Mouse (Mus musculus) cerebellum, adult 8-10 months (tissue): ENCODE measurements at regions not wholly inside any gene's neighbourhood (a gene's known extent, or its start where the extent isn't known, plus 50 kb on each side); places are given as distances from the start of the nearest gene placed in this dataset.
"Not testable (repeated sequence)": the region's sequence is repeated elsewhere in the genome, so short reads cannot be mapped to it uniquely, and the experiment has no call there.

Experiments used
- DNase-seq: peaks from one replicate; pipeline ENCODE4 v3.0.0; 2022

- no peak for DNase-seq
Measured at GRCm38 (mm10) chr13:73041233-73042040, 218.8 kb upstream of the Irx4 start.

- DNase-seq = no peak
Measured at GRCm38 (mm10) chr13:73069840-73070530, 190.3 kb upstream of the Irx4 start.

DNA sequence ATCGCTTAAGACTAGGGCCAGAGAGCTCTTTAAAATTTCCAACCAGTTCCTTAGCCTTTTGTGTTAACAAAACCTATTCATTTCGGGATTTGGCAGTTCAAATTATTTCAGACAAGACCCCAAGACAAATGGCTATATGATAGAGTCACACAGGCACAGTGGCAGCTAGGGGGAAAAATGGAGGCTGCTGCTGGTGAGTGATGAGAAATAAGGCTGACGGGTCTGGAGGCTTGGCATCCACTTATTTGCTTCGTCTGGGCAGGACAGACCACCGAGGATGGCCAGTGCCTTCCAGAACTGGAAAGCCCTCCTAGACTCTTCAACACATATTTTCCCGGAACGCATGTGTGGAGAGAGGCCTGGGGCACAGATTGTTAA is 189.8 kb upstream of the Irx4 start:
- no peak for DNase-seq

- DNase-seq = no peak
Measured at GRCm38 (mm10) chr13:73071032-73071431, 189.2 kb upstream of the Irx4 start.

GRCm38 (mm10) chr13:73071854-73072852 is 188.1 kb upstream of the Irx4 start:
- peak; percentile 1 for DNase-seq

DNA sequence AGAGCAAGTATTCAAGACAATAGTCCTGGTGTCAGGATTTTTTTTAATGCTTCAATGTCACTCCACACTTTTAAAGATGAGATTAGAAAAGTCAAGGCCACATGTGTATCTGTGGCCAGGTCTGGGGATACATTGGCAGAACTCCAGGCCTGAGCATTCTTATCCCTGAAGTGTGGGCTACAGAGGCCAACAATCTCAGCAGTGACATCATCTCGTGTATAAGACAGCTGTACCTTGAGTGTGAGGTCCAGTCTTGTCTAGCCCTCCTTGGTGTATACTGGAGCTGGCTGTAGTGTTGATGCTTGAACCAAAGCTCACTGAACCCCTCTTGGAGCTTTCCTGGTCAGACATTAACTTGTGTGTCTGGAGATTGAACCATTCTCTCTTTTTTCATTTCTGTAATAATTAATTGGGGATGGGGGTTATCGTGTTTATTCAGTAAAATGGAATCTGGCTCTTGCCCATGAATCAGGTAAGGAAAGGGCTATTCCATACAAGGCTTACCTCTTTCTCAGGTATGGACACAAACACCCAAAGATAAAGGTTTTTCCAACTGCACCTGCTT is 182.3 kb upstream of the Irx4 start:
- no peak for DNase-seq

- DNase-seq = not testable (repeated sequence)
Measured at GRCm38 (mm10) chr13:73087815-73088214, 172.5 kb upstream of the Irx4 start.

- DNase-seq = no peak
Measured at GRCm38 (mm10) chr13:73091886-73092285, 168.4 kb upstream of the Irx4 start.

DNA sequence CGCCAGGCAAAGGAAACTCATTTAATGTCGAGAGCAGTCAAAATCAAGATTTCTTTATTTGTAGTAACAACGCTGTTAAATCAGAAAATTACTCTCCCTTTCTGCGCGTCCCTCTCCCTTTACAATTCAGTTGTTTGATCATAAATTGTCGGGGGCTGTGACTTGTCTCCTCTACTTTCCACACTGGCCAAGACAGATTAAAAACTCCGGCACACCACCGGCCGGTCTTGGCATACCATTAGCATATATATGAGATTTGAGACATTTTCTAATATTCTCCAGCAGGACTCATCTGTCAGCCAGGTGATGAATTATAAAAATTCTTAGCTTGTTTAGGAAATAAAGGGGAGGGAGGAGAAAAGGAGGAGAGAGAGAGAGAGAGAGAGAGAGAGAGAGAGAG is 162.8 kb upstream of the Irx4 start:
- DNase-seq = no peak

DNA sequence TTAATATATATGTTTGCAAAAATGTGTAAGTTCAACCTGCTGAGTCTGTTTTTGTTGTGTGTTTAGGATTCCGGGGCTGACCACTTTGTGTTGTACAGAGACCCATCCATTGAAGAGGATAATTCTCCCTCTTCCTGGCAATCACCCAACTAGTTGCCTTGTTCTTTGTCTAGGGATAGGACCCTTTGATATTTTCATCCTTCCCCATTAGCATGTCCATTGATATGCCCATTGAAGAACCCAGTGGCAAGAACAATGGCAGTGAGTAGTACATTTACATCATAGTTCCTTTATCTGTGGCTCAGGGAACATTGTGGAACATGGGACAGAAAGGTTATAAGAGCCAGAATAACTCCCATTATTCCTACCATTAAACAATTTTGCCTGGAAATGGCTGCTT is 160.9 kb upstream of the Irx4 start:
- DNase-seq = no peak

DNA sequence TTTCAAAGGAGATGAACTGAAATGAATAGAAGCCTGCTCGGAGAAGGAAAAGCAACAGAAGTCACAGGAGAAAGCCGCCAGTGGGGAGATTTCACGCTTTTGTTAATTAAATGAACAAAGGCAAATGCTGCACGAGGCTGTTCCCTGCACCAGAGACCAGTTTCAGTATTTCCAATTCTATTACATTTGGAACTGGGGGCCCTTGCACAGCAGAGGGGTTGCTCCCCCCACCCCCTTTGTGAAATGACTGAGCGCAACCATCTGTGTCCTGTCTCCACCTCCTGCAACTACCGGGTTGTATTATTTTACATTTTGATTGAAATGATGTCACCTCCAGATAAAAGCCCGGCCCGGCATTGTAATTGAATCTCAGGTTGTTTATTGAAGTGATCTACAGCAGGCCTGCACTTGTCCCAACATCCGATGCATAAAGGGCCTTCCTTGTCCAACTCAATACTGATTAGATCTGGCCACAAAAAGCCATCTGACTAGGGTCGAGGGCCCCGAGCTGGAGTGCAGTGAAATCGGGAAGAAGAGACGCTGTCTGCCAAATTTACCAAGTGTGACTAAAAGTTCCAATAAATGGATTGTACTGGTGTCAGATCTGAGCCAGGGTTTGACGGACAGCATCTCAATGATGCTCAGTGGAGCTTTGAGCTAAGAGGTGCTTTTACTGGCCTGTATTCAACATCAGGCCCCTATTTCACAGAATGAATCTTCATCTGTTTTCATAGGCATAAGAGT is 152.9 kb upstream of the Irx4 start:
- DNase-seq = no peak

DNA sequence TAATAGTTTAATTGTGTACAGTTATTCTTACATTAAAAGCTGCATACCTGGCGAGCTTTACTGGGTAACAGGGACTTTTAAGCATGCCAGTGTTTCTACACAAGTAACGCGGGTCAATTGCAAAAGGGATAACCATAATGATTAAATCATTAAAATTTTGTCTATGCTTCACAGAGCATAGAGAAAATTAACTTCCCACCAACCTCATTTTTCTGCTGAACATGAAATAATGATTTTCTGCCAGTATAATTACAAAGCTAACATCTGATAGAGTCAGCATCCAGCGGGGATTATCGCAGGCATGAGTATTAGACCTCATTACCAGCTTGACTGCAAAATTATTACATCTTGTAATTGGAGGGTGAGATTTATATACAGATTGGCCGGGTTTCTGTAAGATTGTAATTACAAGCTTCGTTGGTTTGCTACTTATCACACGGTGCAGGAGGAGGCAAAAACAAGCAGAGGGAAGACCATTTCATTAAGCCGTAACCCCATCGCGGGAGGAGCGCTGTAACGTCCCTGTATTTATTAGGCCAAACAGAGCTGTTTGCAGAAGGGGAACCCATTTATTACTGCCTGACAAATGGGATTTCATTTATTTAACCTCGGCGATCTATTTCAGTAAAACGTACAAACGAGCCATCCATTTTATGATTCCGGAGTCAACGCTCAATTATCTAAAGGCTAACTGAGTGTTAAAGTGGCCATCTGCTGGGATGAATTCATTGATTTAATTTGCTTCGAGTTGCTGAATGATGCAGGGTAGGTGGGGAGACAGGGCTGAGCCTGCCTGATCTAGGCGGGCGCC is 143.3 kb upstream of the Irx4 start:
- no peak for DNase-seq

DNA sequence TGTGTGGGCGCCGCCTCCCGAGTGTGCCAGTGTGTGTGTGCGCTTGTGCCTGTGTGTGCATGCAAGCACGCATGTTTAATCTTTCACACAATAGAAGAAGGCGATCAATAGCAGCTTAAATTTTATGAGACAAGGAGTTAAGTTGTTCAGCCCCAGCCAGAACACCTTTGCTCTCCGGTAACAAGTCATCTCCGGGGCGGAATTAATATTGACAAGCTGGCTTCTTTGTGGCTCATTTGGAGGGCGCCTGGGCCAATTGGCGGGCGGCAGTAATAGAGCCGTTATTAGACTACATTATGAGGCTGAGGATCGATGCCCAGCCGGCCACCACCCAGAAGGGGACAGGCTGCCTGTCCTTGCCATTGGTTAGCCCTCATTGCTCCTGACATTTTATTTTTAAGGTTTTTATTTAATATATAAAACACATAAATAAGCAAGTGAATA is 142.6 kb upstream of the Irx4 start:
- no peak for DNase-seq

DNA sequence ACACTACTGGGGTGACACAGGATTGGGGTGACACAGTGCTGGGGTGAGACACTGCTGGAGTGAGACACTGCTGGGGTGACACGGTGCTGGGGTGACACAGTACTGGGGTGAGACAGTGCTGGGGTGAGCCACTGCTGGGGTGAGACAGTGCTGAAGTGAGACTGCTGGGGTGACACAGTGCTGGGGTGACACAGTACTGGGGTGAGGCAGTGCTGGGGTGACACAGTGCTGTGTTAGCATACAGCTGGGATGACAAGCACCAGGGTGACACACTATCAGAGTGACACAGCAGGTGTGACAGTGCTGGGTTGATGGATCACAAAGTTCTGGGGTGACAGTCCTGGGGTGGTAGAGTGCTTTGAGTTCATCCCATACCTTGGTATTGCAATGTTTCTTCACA is 137.3 kb upstream of the Irx4 start:
- no peak for DNase-seq

DNA sequence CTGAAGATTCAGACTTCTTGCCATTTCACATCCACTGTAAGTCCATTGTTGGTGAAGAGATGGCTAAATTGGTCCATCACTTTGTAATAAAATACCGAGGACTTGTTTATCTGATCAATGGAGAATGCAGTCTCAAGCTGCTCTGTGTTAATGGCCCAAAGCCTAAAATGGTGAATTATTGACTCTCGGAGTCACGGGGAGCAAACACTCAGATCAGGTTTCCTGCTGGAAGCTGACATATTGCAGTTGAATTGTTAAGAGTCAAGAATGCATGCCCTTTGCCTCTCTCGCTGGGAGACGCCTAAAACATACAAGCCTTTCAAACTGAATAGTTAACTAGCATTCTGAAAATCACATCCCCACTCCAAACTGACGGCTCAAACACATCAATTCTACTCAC is 129.0 kb upstream of the Irx4 start:
- DNase-seq = no peak

GRCm38 (mm10) chr13:73132746-73133145 is 127.5 kb upstream of the Irx4 start:
- no peak for DNase-seq

- no peak for DNase-seq
Measured at GRCm38 (mm10) chr13:73134929-73135328, 125.3 kb upstream of the Irx4 start.

- no peak for DNase-seq
Measured at GRCm38 (mm10) chr13:73141302-73141701, 119.0 kb upstream of the Irx4 start.

- no peak for DNase-seq
Measured at GRCm38 (mm10) chr13:73158016-73158415, 102.3 kb upstream of the Irx4 start.

GRCm38 (mm10) chr13:73159454-73159853 is 100.8 kb upstream of the Irx4 start:
- DNase-seq = no peak

DNA sequence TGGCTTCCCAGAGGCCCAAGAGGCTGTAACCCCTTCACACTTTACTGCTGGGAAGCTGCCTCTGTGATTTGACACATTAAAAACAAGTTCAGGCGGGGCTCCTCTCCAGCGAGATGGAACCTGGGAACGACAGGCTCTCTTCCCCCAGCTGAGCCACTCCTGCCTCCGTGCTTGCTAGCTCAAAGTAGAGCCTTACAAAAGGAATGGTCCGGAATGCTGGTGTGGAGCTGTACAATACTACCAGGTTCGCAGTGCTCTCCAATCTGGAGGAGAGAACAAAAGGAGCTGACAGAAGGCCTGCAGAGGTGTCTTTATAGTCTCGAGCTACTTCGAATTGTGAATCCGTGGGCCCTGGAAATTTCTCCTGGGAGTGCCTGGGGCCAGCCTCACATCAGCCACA is 100.4 kb upstream of the Irx4 start:
- no peak for DNase-seq
